ENCODE assay signal across 25 mouse cellular contexts in the genomic region with DNA sequence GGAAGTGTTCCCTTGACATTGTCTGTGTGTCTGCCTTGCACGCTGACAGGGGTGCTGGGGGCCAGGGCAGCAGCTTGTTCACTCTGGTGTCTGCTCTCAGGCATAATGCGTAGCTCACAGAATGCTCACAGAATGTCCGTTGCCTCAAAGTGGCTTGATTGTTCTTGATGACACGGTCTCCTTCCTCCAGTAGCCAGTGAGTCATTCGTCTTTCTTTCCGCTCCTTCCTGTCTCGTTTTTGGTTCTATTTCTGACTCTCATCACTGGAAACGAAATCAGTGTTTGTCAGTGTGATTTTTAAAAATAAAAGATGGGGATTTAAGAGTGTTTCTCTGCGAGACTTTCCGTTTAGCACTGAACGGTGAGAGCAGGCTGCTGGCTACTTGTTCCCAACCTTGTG. TPM values are rescaled to one million over a fixed set of nuclear protein-coding genes. Genes with fewer than 3 reads are reported as not detected.
DNase-seq lines count a peak whose midpoint lies in the region; ATAC-seq and TF ChIP-seq lines count a peak whose summit lies in the region.
"Had no signal": no experiment of that assay in that cellular context is flagged by ENCODE, and none has a peak within 500 bp of the region (broad histone marks: within the 10 kb centered on the region; RNA-seq: fewer than 3 reads in every experiment).

No protein-coding gene starts in this region.

- H3K79me2 ChIP-seq in heart, adult 2 months (replicated peaks; ENCODE audit: control insufficient read depth, insufficient read depth, low read length), result no peaks in the 10 kb centered on the region

- no peak for ATAC-seq in heart, embryonic 13.5 days (ENCODE audit: extremely low read depth, insufficient number of reproducible peaks, low FRiP score, low TSS enrichment)
- no peak for ATAC-seq in lung, embryonic 14.5 days (ENCODE audit: insufficient read depth)

- H3K27me3 ChIP-seq in heart, embryonic 13.5 days (replicated peaks), result no peaks in the 10 kb centered on the region
- H3K27me3 ChIP-seq in heart, adult 2 months (ENCODE audit: control insufficient read depth, insufficient read depth, low read length), result no peaks in the 10 kb centered on the region
- no peaks in the 10 kb centered on the region for H3K27me3 ChIP-seq in lung, embryonic 14.5 days (ENCODE audit: insufficient read depth, low read length)
- H3K27me3 ChIP-seq: embryonic facial prominence, embryonic 12.5 days; forebrain, embryonic 12.5 days; hindbrain, embryonic 13.5 days; limb, embryonic 15.5 days; neural tube, embryonic 12.5 days had no signal

- H3K4me2 ChIP-seq in heart, embryonic 13.5 days, result peak overlapping the region; percentile 7; the same call in 1 of the 2 replicates
- no peak overlapping the region for H3K4me2 ChIP-seq in lung, embryonic 14.5 days
- H3K4me2 ChIP-seq: embryonic facial prominence, embryonic 12.5 days; forebrain, embryonic 12.5 days; hindbrain, embryonic 13.5 days; limb, embryonic 15.5 days; neural tube, embryonic 12.5 days had no signal

- DNase-seq in heart, adult 2 months, result no peak
- peak; percentile 32 for DNase-seq in lung, embryonic 14.5 days
- DNase-seq in lung, adult 18-20 months, result no peak
- peak; percentile 12 for DNase-seq in mesoderm, embryonic 11.5 days (ENCODE audit: low read depth, low spot score)
- DNase-seq in urinary bladder, adult 18-20 months (ENCODE audit: low spot score in 2 of 2), result no peak
- DNase-seq: adrenal gland, postnatal 25 days; cerebellum, adult 11-12 months; cerebellum, postnatal 14 days; heart, postnatal 14 days; kidney, adult 11 months; kidney, postnatal 4 days; left cerebral cortex, postnatal 4 days; midbrain, embryonic 14.5 days; right cerebral cortex, postnatal 14 days; thymus, adult 2 months had no signal

- TF ChIP-seq EP300 in heart, adult 2 months (IDR thresholded peaks at IDR 0.05; ENCODE audit: insufficient read depth, low read depth, low read length), result no peak

- WGBS in heart, embryonic 13.5 days, result 36% methylated on average over 11 of the region's 11 CpGs
- WGBS in heart, adult 2 months, result 29% methylated on average over 11 of the region's 11 CpGs
- 55% methylated on average over 11 of the region's 11 CpGs for WGBS in lung, embryonic 14.5 days

- intact Hi-C loops in heart, adult 2 months (cut with DNase I), result no loop called here

- TF ChIP-seq CTCF in heart, adult 2 months (IDR thresholded peaks at IDR 0.05), result no peak
- no peak for TF ChIP-seq CTCF in lung, embryonic 14.5 days (IDR thresholded peaks at IDR 0.05; ENCODE audit: low read depth)
- no peak for TF ChIP-seq CTCF in bone marrow macrophage, adult 2 months (IDR thresholded peaks at IDR 0.05; ENCODE audit: low read depth, low read length)

- TF ChIP-seq POLR2A in heart, adult 2 months (IDR thresholded peaks at IDR 0.05; ENCODE audit: insufficient read depth, low read depth, low read length), result no peak
- no peak for TF ChIP-seq POLR2A in bone marrow macrophage, adult 2 months (IDR thresholded peaks at IDR 0.05; ENCODE audit: borderline replicate concordance, low read depth, low read length)

- H3K27ac ChIP-seq in heart, embryonic 13.5 days (replicated peaks), result peak overlapping the region; percentile 31; the same call in 1 of the 2 replicates
- no peak overlapping the region for H3K27ac ChIP-seq in heart, adult 2 months
- H3K27ac ChIP-seq in lung, embryonic 14.5 days (ENCODE audit: low read depth), result no peak overlapping the region
- H3K27ac ChIP-seq in bone marrow macrophage, adult 2 months (ENCODE audit: insufficient read depth, low read depth, low read length), result 0 out of 2 replicates have a peak overlapping the region, but pooled peaks have one; percentile 21
- H3K27ac ChIP-seq: embryonic facial prominence, embryonic 12.5 days; forebrain, embryonic 12.5 days; hindbrain, embryonic 13.5 days; limb, embryonic 15.5 days; liver, embryonic 14.5 days; neural tube, embryonic 12.5 days; stomach, postnatal 0 days had no signal

- no peaks in the 10 kb centered on the region for H3K36me3 ChIP-seq in heart, embryonic 13.5 days
- H3K36me3 ChIP-seq in heart, adult 2 months (ENCODE audit: control insufficient read depth, insufficient read depth, low read length), result no peaks in the 10 kb centered on the region
- H3K36me3 ChIP-seq in lung, embryonic 14.5 days (ENCODE audit: insufficient read depth), result no peaks in the 10 kb centered on the region
- H3K36me3 ChIP-seq: embryonic facial prominence, embryonic 12.5 days; forebrain, embryonic 12.5 days; hindbrain, embryonic 13.5 days; limb, embryonic 15.5 days; neural tube, embryonic 12.5 days had no signal

- H3K9ac ChIP-seq in heart, embryonic 13.5 days, result no peak overlapping the region
- H3K9ac ChIP-seq in heart, adult 2 months (ENCODE audit: low read depth, low read length), result no peak overlapping the region
- no peak overlapping the region for H3K9ac ChIP-seq in lung, embryonic 14.5 days
- H3K9ac ChIP-seq: embryonic facial prominence, embryonic 12.5 days; forebrain, embryonic 12.5 days; hindbrain, embryonic 13.5 days; limb, embryonic 15.5 days; liver, embryonic 14.5 days; neural tube, embryonic 12.5 days had no signal

- H3K4me1 ChIP-seq in heart, embryonic 13.5 days, result peaks cover 18% of the 10 kb centered on the region
- H3K4me1 ChIP-seq in heart, adult 2 months (ENCODE audit: control insufficient read depth, insufficient read depth, low read length), result peaks cover 4% of the 10 kb centered on the region
- H3K4me1 ChIP-seq in lung, embryonic 14.5 days (ENCODE audit: insufficient read depth), result no peaks in the 10 kb centered on the region
- H3K4me1 ChIP-seq in bone marrow macrophage, adult 2 months (ENCODE audit: control insufficient read depth, insufficient read depth, low read length), result peaks cover 27% of the 10 kb centered on the region
- H3K4me1 ChIP-seq: forebrain, embryonic 12.5 days; limb, embryonic 15.5 days; neural tube, embryonic 12.5 days had no signal

- H3K9me3 ChIP-seq in heart, embryonic 13.5 days, result no peaks in the 10 kb centered on the region
- no peaks in the 10 kb centered on the region for H3K9me3 ChIP-seq in lung, embryonic 14.5 days (ENCODE audit: low read depth, low read length)
- H3K9me3 ChIP-seq: embryonic facial prominence, embryonic 12.5 days; forebrain, embryonic 12.5 days; hindbrain, embryonic 13.5 days; limb, embryonic 15.5 days; neural tube, embryonic 12.5 days had no signal

- no peak overlapping the region for H3K4me3 ChIP-seq in heart, embryonic 13.5 days
- no peak overlapping the region for H3K4me3 ChIP-seq in heart, adult 2 months
- no peak overlapping the region for H3K4me3 ChIP-seq in lung, embryonic 14.5 days (ENCODE audit: low read depth, low read length)
- no peak overlapping the region for H3K4me3 ChIP-seq in bone marrow macrophage, adult 2 months (ENCODE audit: insufficient read depth, low read length)
- H3K4me3 ChIP-seq: embryonic facial prominence, embryonic 12.5 days; forebrain, embryonic 12.5 days; hindbrain, embryonic 13.5 days; limb, embryonic 15.5 days; neural tube, embryonic 12.5 days had no signal

RNA-seq across cellular contexts. Expression of gene Rab3b, which starts 36.2 kb away (rescaled TPM):
- 6.7 TPM in 2 replicates for polyA plus RNA-seq in heart, embryonic 13.5 days (2015; fragmentation: Nextera tagmentation; extraction: Ambion mirVana)
- total RNA-seq in heart, adult 2 months (2021), result 1 to 10 TPM in 1 of 2 experiments, under 1 TPM in 1; 0.63 to 1.3 TPM
- 6.2 and 6.6 TPM in 2 replicates for polyA plus RNA-seq in heart, adult 2 months (2012; rRNA removed)
- polyA plus RNA-seq in lung, embryonic 14.5 days (2014; fragmentation: Nextera tagmentation; extraction: Ambion mirVana), result 6.3 and 8.0 TPM in 2 replicates
- polyA plus RNA-seq in bone marrow macrophage, adult 2 months (2012; ENCODE audit: insufficient read depth, insufficient read length, missing spikeins), result not detected in 2 replicates
- total RNA-seq: gastrocnemius, adult 8-10 months had no signal

Comparison
In these comparisons a context has a peak if more than half of its experiments do, and no peak if none do; other contexts are left out.
1. H3K27ac ChIP-seq: peak in heart, embryonic 13.5 days (single experiment) and bone marrow macrophage, adult 2 months (single experiment); none in heart, adult 2 months (single experiment) and lung, embryonic 14.5 days (single experiment).
2. DNase-seq: peak in lung, embryonic 14.5 days (single experiment) and mesoderm, embryonic 11.5 days (single experiment); none in heart, adult 2 months (0 of 2), lung, adult 18-20 months (0 of 2) and urinary bladder, adult 18-20 months (0 of 2).